Mouse (Mus musculus): ENCODE measurements around the gene Hist1h3g.
"Not testable (repeated sequence)": the region's sequence is repeated elsewhere in the genome, so short reads cannot be mapped to it uniquely, and the experiment has no call there.

DNA sequence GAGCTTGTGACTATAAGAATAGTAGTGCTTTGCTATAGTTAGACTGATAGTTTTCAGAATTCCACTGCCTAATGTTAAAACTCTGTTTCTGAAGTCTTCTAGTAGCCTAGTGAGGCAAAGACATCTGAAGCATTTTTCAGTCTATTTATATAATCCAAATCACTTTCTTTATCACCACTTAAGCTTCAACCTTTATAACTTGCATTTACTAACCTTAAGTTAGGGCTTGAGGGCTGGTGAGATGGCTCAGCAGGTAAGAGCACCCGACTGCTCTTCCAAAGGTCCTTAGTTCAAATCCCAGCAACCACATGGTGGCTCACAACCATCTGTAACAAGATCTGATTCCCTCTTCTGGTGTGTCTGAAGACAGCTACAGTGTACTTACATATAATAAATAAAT is 4.6 kb downstream of the Hist1h3g start:
- TF ChIP-seq CTCF (IDR thresholded peaks at IDR 0.05; ENCODE audit: borderline replicate concordance, control insufficient read depth, extremely low read depth, insufficient read depth, low read length, poor library complexity); POLR2A (IDR thresholded peaks at IDR 0.05; ENCODE audit: control insufficient read depth, extremely low read depth, insufficient read depth, low read length, poor library complexity): not testable (repeated sequence)
